Mouse (Mus musculus): Measurements from ENCODE around the gene Nptx2. TPM values are rescaled to one million over a fixed set of nuclear protein-coding genes. Genes with fewer than 3 reads are reported as not detected.

The Nptx2 gene
- polyA plus RNA-seq (2015; fragmentation: Nextera tagmentation; extraction: Ambion mirVana) = 1.6 and 1.9 TPM in 2 replicates

DNA sequence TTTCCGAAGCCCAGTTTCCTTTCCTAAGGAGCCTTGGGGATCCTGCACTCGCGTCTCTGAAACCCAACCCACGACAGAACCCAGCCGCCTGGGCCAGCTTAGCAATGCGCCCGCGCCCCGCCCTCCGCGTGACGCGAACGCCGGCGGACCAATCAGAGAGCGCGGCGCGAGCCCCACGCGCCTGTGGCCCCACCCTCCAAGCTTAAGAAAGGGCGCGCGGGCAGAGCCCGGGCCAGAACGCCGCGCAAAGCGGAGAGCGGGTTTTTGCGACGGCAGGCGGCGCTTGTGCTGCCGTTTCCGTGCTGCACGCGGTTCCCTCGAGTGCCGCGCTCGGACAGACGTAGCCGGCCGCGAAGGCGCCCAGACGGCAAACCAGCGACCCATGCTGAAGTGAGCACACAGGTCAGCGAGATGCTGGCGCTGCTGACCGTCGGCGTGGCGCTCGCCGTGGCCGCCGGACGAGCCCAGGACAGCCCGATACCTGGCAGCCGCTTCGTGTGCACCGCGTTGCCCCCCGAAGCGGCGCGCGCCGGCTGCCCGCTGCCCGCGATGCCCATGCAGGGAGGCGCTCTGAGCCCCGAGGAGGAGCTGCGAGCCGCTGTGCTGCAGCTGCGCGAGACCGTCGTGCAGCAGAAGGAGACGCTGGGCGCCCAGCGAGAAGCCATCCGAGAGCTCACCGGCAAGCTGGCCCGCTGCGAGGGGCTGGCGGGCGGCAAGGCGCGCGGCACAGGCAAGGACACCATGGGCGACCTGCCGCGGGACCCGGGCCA is at the start of gene Nptx2:
Gene Nptx2, plus strand, starts transcription at position 250 of the 770 bp plus-strand sequence.
- Histone ChIP-seq H3K9me3 (replicated peaks; ENCODE audit: control insufficient read depth, low read length) (no peaks in the 10 kb centered on the region), H3K4me1 (ENCODE audit: control insufficient read depth, insufficient read depth, low read length) (peaks cover 4% of the 10 kb centered on the region; the same call in 1 of the 2 replicates), H3K4me2 (ENCODE audit: low read depth, low read length) (peak within 1 kb of the TSS; percentile 68), H3K36me3 (ENCODE audit: control insufficient read depth, insufficient read depth, low read length) (no peaks in the 10 kb centered on the region), H3K27me3 (ENCODE audit: control insufficient read depth, insufficient read depth, low read length) (peaks cover 23% of the 10 kb centered on the region), H3K9ac (ENCODE audit: low read length) (peak within 1 kb of the TSS; percentile 60), H3K4me3 (replicated peaks; ENCODE audit: low read length) (peak within 1 kb of the TSS; percentile 44), H3K27ac (ENCODE audit: low read length) (no peak within 1 kb of the TSS)
- peak; percentile 94 for ATAC-seq (ENCODE audit: insufficient read depth, low FRiP score)
- 1% methylated on average over 99 of the region's 99 CpGs for WGBS

DNA sequence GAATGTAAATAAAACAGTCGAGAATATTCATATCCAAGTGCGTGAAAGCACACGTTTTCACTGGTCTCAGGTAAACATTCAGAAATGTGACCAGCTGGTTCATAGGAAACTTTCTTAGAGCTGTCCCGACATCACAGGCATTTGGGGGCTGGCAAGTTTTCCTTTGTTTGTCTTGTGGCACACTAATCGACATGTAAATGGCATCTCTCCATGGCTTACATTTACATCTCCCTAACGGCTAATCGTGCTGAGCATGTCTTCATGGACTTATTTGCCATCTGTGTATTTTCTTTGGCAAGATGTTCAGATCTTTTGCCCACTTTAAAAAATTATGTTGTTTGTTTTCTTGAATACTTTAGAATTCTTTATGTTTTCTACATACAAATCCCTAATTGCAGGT is 49.2 kb upstream of the Nptx2 start:
- 71% methylated on average over 7 of the region's 7 CpGs for WGBS
- H3K4me1 ChIP-seq (ENCODE audit: control insufficient read depth, insufficient read depth, low read length) = no peaks in the 10 kb centered on the region
- no peaks in the 10 kb centered on the region for H3K9me3 ChIP-seq (replicated peaks; ENCODE audit: control insufficient read depth, low read length)
- no peak overlapping the region for H3K27ac ChIP-seq (ENCODE audit: low read length)
- H3K4me3 ChIP-seq (replicated peaks; ENCODE audit: low read length) = no peak overlapping the region
- no peaks in the 10 kb centered on the region for H3K27me3 ChIP-seq (ENCODE audit: control insufficient read depth, insufficient read depth, low read length)
- H3K9ac ChIP-seq (ENCODE audit: low read length) = no peak overlapping the region
- no peaks in the 10 kb centered on the region for H3K36me3 ChIP-seq (ENCODE audit: control insufficient read depth, insufficient read depth, low read length)
- no peak overlapping the region for H3K4me2 ChIP-seq (ENCODE audit: low read depth, low read length)
- no peak for ATAC-seq (ENCODE audit: insufficient read depth, low FRiP score)

DNA sequence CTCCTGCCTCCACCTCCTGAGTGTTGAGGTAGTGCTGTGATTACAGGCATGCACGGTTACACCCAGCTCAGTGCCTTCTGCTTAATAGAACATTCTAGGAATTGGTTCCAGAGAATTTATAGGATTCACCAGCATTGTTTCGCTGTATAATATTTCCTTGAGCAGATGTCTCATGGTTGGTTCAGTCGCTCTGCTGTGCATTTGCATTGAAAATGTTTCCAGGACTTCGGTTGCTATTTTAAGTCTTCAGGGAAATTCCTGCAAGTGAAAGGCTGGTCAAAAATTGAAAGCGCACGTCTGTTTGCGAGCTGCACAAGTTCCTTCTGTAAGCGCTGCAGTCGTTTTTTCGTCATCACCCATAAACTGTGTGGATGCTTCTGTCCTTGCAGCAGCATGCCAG is 41.5 kb upstream of the Nptx2 start:
- H3K27ac ChIP-seq (ENCODE audit: low read length) = no peak overlapping the region
- no peak overlapping the region for H3K9ac ChIP-seq (ENCODE audit: low read length)
- H3K4me3 ChIP-seq (replicated peaks; ENCODE audit: low read length) = no peak overlapping the region
- H3K4me2 ChIP-seq (ENCODE audit: low read depth, low read length) = no peak overlapping the region
- H3K36me3 ChIP-seq (ENCODE audit: control insufficient read depth, insufficient read depth, low read length) = no peaks in the 10 kb centered on the region
- H3K27me3 ChIP-seq (ENCODE audit: control insufficient read depth, insufficient read depth, low read length) = no peaks in the 10 kb centered on the region
- peaks cover 4% of the 10 kb centered on the region; the same call in 1 of the 2 replicates for H3K9me3 ChIP-seq (replicated peaks; ENCODE audit: control insufficient read depth, low read length)
- ATAC-seq (ENCODE audit: insufficient read depth, low FRiP score) = no peak
- WGBS = 89% methylated on average over 10 of the region's 10 CpGs
- no peaks in the 10 kb centered on the region for H3K4me1 ChIP-seq (ENCODE audit: control insufficient read depth, insufficient read depth, low read length)

DNA sequence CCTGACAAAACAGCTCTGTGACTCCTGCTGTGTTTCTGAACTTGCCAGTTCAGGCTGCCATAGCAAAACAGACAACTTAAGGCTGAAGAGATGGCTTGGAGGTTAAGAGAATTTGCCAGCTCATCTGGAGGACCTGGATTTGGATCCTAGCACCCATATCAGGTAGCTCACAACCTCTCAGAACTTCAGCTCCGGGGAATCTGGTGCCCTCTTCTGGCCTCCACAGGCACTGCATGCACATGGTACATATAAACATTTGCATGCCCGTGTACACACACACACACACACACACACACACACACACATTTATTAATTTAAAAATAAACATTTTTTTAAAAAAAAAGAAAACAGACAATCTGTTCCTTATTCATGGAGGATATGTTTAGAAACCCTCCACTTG is 40.0 kb upstream of the Nptx2 start:
- no peaks in the 10 kb centered on the region for H3K27me3 ChIP-seq (ENCODE audit: control insufficient read depth, insufficient read depth, low read length)
- WGBS = 88% methylated on average over 2 of the region's 2 CpGs
- H3K9ac ChIP-seq (ENCODE audit: low read length) = no peak overlapping the region
- no peaks in the 10 kb centered on the region for H3K4me1 ChIP-seq (ENCODE audit: control insufficient read depth, insufficient read depth, low read length)
- H3K9me3 ChIP-seq (replicated peaks; ENCODE audit: control insufficient read depth, low read length) = peaks cover 4% of the 10 kb centered on the region; the same call in 1 of the 2 replicates
- no peak overlapping the region for H3K4me3 ChIP-seq (replicated peaks; ENCODE audit: low read length)
- no peak for ATAC-seq (ENCODE audit: insufficient read depth, low FRiP score)
- no peak overlapping the region for H3K4me2 ChIP-seq (ENCODE audit: low read depth, low read length)
- no peaks in the 10 kb centered on the region for H3K36me3 ChIP-seq (ENCODE audit: control insufficient read depth, insufficient read depth, low read length)
- no peak overlapping the region for H3K27ac ChIP-seq (ENCODE audit: low read length)

DNA sequence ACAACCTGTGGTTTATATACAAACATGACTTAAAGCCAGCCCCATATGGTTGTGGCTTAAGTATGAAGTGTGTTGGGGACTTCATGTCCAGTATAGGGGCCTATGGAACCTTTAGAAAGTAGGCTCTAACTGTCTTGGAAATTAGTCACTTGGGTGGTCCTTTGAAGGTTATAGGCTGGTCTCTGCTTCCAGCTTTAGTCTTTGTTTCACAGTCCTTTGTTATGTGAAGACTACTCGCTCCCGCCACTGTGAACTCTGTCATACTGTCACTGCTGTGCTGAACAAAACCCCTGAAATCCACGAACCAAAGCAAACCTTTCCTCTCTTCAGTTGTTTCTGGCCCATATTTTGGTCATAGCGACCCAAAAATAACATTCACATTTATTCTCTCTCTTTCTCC is 39.5 kb upstream of the Nptx2 start:
- no peak for ATAC-seq (ENCODE audit: insufficient read depth, low FRiP score)
- Histone ChIP-seq H3K27me3 (ENCODE audit: control insufficient read depth, insufficient read depth, low read length) (no peaks in the 10 kb centered on the region), H3K9ac (ENCODE audit: low read length) (no peak overlapping the region), H3K36me3 (ENCODE audit: control insufficient read depth, insufficient read depth, low read length) (no peaks in the 10 kb centered on the region), H3K4me1 (ENCODE audit: control insufficient read depth, insufficient read depth, low read length) (no peaks in the 10 kb centered on the region), H3K27ac (ENCODE audit: low read length) (no peak overlapping the region), H3K9me3 (replicated peaks; ENCODE audit: control insufficient read depth, low read length) (peaks cover 4% of the 10 kb centered on the region; the same call in 1 of the 2 replicates), H3K4me3 (replicated peaks; ENCODE audit: low read length) (no peak overlapping the region), H3K4me2 (ENCODE audit: low read depth, low read length) (no peak overlapping the region)
- 77% methylated on average over 4 of the region's 4 CpGs for WGBS

DNA sequence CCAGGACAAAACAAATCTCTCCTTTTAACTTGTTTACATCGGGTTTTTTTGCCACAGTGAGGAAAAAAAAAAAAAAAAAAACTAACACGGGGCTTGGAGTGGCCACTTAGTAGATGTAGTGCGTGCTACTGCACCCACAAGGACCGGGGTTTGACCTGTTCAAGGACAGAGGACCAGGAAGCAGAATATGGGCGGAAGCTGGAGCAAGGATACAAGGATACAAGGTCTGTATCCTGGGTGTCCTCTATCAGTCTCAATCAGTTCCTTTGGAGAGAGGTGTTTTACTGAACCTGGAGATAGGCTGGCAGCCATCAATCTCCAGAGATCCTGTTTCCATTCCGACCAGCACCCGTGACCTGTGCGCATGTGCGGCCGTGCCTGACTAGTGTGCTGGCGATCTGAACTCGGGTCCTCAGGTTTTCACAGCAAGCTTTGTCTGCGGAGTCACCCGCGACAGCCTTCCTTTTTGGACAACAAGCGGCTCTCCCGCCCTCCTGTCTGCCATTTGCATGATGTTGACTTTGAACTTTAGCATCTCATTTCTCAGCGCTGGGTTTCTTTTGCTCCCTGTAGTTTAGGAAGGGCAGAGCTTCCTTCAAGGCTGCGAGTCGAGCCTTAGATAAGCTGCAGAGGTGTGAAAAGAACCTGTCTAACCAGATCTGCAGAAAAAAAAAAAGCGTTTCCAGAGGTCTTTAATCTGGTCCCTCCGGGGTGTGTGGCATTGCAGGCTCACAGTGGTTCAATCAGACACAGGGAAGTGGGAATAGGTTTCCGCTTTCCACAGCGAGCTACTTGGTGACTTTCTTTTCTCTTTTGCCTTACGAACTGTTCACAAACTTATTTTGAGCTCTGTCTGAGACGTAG is 38.8 kb upstream of the Nptx2 start:
- peak overlapping the region; percentile 9; the same call in 1 of the 2 replicates for H3K4me3 ChIP-seq (replicated peaks; ENCODE audit: low read length)
- no peaks in the 10 kb centered on the region for H3K36me3 ChIP-seq (ENCODE audit: control insufficient read depth, insufficient read depth, low read length)
- 22% methylated on average over 26 of the region's 26 CpGs for WGBS
- peak; percentile 80 for ATAC-seq (ENCODE audit: insufficient read depth, low FRiP score)
- H3K27ac ChIP-seq (ENCODE audit: low read length) = peak overlapping the region; percentile 60
- H3K27me3 ChIP-seq (ENCODE audit: control insufficient read depth, insufficient read depth, low read length) = no peaks in the 10 kb centered on the region
- peaks cover 4% of the 10 kb centered on the region; the same call in 1 of the 2 replicates for H3K9me3 ChIP-seq (replicated peaks; ENCODE audit: control insufficient read depth, low read length)
- peak overlapping the region; percentile 38 for H3K4me2 ChIP-seq (ENCODE audit: low read depth, low read length)
- no peak overlapping the region for H3K9ac ChIP-seq (ENCODE audit: low read length)
- H3K4me1 ChIP-seq (ENCODE audit: control insufficient read depth, insufficient read depth, low read length) = no peaks in the 10 kb centered on the region

DNA sequence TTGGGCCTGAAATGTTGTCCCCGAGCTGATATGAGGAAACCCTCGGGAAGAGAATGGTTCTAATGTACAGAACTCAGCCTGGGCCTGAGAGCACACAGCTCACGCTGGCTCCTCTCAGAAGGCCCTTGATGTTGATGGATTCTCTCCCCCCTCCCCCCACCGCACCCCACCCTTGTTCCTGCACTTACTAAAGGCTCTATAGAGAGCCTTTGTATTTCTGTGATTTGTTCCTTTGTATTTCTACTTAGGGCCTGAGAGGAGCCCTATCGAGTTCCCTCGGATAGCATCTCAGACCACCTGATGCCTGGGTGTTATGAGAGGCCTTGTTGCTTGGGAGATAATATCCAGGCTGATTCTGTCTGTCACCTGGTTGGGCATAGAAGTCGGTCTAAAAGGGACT is 36.3 kb upstream of the Nptx2 start:
- no peaks in the 10 kb centered on the region for H3K4me1 ChIP-seq (ENCODE audit: control insufficient read depth, insufficient read depth, low read length)
- no peaks in the 10 kb centered on the region for H3K36me3 ChIP-seq (ENCODE audit: control insufficient read depth, insufficient read depth, low read length)
- no peak overlapping the region for H3K4me3 ChIP-seq (replicated peaks; ENCODE audit: low read length)
- no peak overlapping the region for H3K27ac ChIP-seq (ENCODE audit: low read length)
- ATAC-seq (ENCODE audit: insufficient read depth, low FRiP score) = no peak
- WGBS = 55% methylated on average over 7 of the region's 7 CpGs
- no peak overlapping the region for H3K4me2 ChIP-seq (ENCODE audit: low read depth, low read length)
- no peaks in the 10 kb centered on the region for H3K27me3 ChIP-seq (ENCODE audit: control insufficient read depth, insufficient read depth, low read length)
- peaks cover 4% of the 10 kb centered on the region; the same call in 1 of the 2 replicates for H3K9me3 ChIP-seq (replicated peaks; ENCODE audit: control insufficient read depth, low read length)
- H3K9ac ChIP-seq (ENCODE audit: low read length) = no peak overlapping the region

DNA sequence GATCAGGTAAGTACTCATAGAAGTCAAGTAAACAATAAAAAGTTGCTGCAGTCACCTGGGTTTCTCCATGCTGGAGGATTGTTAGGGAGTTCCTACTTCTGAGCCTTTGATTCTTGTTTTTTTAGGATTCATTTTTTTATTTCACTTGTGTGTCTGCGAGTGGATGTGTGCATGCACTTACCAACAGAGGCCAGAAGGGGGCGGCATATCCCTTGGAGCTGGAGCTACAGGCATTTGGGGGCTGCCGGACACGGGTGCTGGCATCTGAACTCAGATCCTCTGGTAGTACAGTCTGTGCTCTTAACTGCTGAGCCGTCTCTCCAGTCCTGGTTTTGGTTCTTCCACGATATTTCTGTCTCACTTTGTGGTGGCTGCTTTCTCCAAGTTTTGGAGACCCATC is 31.0 kb upstream of the Nptx2 start:
- H3K4me1 ChIP-seq (ENCODE audit: control insufficient read depth, insufficient read depth, low read length) = no peaks in the 10 kb centered on the region
- no peak overlapping the region for H3K4me3 ChIP-seq (replicated peaks; ENCODE audit: low read length)
- no peak overlapping the region for H3K9ac ChIP-seq (ENCODE audit: low read length)

DNA sequence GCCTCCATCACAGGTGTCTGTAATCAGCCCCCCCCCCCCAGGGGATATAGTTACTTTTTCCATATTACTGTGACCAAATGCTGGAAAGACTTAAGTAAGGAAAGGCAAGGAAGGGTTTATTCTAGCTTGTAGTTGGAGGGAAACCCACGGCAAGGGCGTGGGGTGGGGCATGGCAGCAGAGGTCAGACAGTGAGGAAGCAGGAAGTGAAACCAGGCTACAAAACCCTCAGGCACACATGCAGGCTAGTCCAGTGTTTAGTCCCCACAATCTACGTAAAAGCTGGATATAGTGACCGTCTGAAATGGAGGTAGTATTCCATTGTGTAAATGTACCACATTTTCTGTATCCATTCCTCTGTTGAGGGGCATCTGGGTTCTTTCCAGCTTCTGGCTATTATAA is 30.5 kb upstream of the Nptx2 start:
- Histone ChIP-seq H3K4me1 (ENCODE audit: control insufficient read depth, insufficient read depth, low read length) (no peaks in the 10 kb centered on the region), H3K9me3 (replicated peaks; ENCODE audit: control insufficient read depth, low read length) (no peaks in the 10 kb centered on the region), H3K27me3 (ENCODE audit: control insufficient read depth, insufficient read depth, low read length) (no peaks in the 10 kb centered on the region), H3K27ac (ENCODE audit: low read length) (no peak overlapping the region), H3K4me3 (replicated peaks; ENCODE audit: low read length) (no peak overlapping the region), H3K9ac (ENCODE audit: low read length) (no peak overlapping the region), H3K36me3 (ENCODE audit: control insufficient read depth, insufficient read depth, low read length) (no peaks in the 10 kb centered on the region), H3K4me2 (ENCODE audit: low read depth, low read length) (no peak overlapping the region)
- no peak for ATAC-seq (ENCODE audit: insufficient read depth, low FRiP score)
- 68% methylated on average over 4 of the region's 4 CpGs for WGBS

More for the DNA sequence above, 31.0 kb upstream of the Nptx2 start:
- no peaks in the 10 kb centered on the region for H3K9me3 ChIP-seq (replicated peaks; ENCODE audit: control insufficient read depth, low read length)
- ATAC-seq (ENCODE audit: insufficient read depth, low FRiP score) = no peak
- H3K4me2 ChIP-seq (ENCODE audit: low read depth, low read length) = no peak overlapping the region
- no peak overlapping the region for H3K27ac ChIP-seq (ENCODE audit: low read length)
- no peaks in the 10 kb centered on the region for H3K27me3 ChIP-seq (ENCODE audit: control insufficient read depth, insufficient read depth, low read length)
- 58% methylated on average over 6 of the region's 6 CpGs for WGBS
- no peaks in the 10 kb centered on the region for H3K36me3 ChIP-seq (ENCODE audit: control insufficient read depth, insufficient read depth, low read length)

Data from stomach, embryonic 16.5 days (tissue).